ENCODE assay signal across 8 mouse cellular contexts in genomic region chr17:36265834-36266233, GRCm38 (mm10). TPM values are rescaled to one million over a fixed set of nuclear protein-coding genes. Genes with fewer than 3 reads are reported as not detected.
DNase-seq lines count a peak whose midpoint lies in the region.

No protein-coding gene starts in this region.

- peak; percentile 21 to 38 for DNase-seq in cerebellum, postnatal 10 days
- no peak for DNase-seq in cerebellum, adult 8-10 months
- peak; percentile 67 for DNase-seq in 416B (ENCODE audit: low read depth)
- peak; percentile 17 for DNase-seq in c-Kit-positive CD71-positive TER-119-negative erythroid progenitor cells, embryonic 14.5 days (ENCODE audit: low read depth)
- DNase-seq in retina, embryonic 14.5 days (ENCODE audit: low spot score) = peak; percentile 30
- DNase-seq in adrenal gland, adult 18-20 months (ENCODE audit: low spot score in 2 of 2) = no peak
- no peak for DNase-seq in layer of hippocampus, postnatal 25 days (ENCODE audit: extremely low spot score in 1 of 2, low spot score in 1 of 2)
- no peak for DNase-seq in cerebellum, adult 18-20 months

RNA-seq across cellular contexts. Expression of gene Trim39, which starts 6.2 kb away (rescaled TPM):
- total RNA-seq in adrenal gland, adult 18-20 months (2021) = 10 to 100 TPM; 21.3 to 21.5 TPM
- 10 to 100 TPM; 17.6 to 22.0 TPM for total RNA-seq in layer of hippocampus, postnatal 25 days (2021)

RNA-seq across cellular contexts. Expression of gene Rpp21, which starts 8.0 kb away (rescaled TPM):
- total RNA-seq in adrenal gland, adult 18-20 months (2021) = 10 to 100 TPM; 38.5 to 39.4 TPM
- total RNA-seq in layer of hippocampus, postnatal 25 days (2021) = 10 to 100 TPM; 41.6 to 50.0 TPM

RNA-seq across cellular contexts. Expression of gene H2-M10.2, which starts 20.5 kb away (rescaled TPM):
- total RNA-seq in adrenal gland, adult 18-20 months (2021) = not detected
- total RNA-seq in layer of hippocampus, postnatal 25 days (2021) = not detected

Comparison
In these comparisons a context has a peak if more than half of its experiments do, and no peak if none do; other contexts are left out.
1. DNase-seq: peak in cerebellum, postnatal 10 days (2 of 2), 416B (single experiment), c-Kit-positive CD71-positive TER-119-negative erythroid progenitor cells, embryonic 14.5 days (single experiment) and retina, embryonic 14.5 days (single experiment); none in cerebellum, adult 8-10 months (single experiment), adrenal gland, adult 18-20 months (0 of 2), layer of hippocampus, postnatal 25 days (0 of 2) and cerebellum, adult 18-20 months (0 of 2).